Mouse (Mus musculus): ENCODE measurements at regions not wholly inside any gene's neighbourhood (a gene's known extent, or its start where the extent isn't known, plus 50 kb on each side); places are given as distances from the start of the nearest gene placed in this dataset.

GRCm38 (mm10) chr6:24262578-24262977 lies 94.7 kb upstream of the Slc13a1 start:
- H3K9me3 ChIP-seq: no peaks in the 10 kb centered on the region
- ATAC-seq (ENCODE audit: insufficient number of reproducible peaks, insufficient read depth, low FRiP score, low TSS enrichment, low read depth): no peak

GRCm38 (mm10) chr6:24245591-24245990 lies 77.7 kb upstream of the Slc13a1 start:
- H3K4me1 ChIP-seq: no peaks in the 10 kb centered on the region
- 92% methylated on average over 1 of the region's 1 CpGs for WGBS
- no peak overlapping the region for H3K9ac ChIP-seq
- no peaks in the 10 kb centered on the region for H3K27me3 ChIP-seq
- ATAC-seq (ENCODE audit: insufficient number of reproducible peaks, insufficient read depth, low FRiP score, low TSS enrichment, low read depth): no peak
- no peaks in the 10 kb centered on the region for H3K36me3 ChIP-seq
- H3K4me2 ChIP-seq: no peak overlapping the region
- no peaks in the 10 kb centered on the region for H3K9me3 ChIP-seq
- no peak overlapping the region for H3K4me3 ChIP-seq
- H3K27ac ChIP-seq: no peak overlapping the region

More at GRCm38 (mm10) chr6:24262578-24262977, 94.7 kb upstream of the Slc13a1 start:
- Histone ChIP-seq H3K9ac (no peak overlapping the region), H3K4me1 (no peaks in the 10 kb centered on the region), H3K4me3 (no peak overlapping the region), H3K4me2 (no peak overlapping the region), H3K27me3 (no peaks in the 10 kb centered on the region), H3K27ac (no peak overlapping the region), H3K36me3 (no peaks in the 10 kb centered on the region)
- 75% methylated on average over 5 of the region's 5 CpGs for WGBS

GRCm38 (mm10) chr6:24238541-24238940 lies 70.6 kb upstream of the Slc13a1 start:
- no peaks in the 10 kb centered on the region for H3K9me3 ChIP-seq
- no peak overlapping the region for H3K9ac ChIP-seq
- no peaks in the 10 kb centered on the region for H3K27me3 ChIP-seq
- no peak overlapping the region for H3K4me2 ChIP-seq
- no peaks in the 10 kb centered on the region for H3K36me3 ChIP-seq
- WGBS: 16% methylated on average over 1 of the region's 1 CpGs
- H3K27ac ChIP-seq: no peak overlapping the region
- no peak overlapping the region for H3K4me3 ChIP-seq
- no peaks in the 10 kb centered on the region for H3K4me1 ChIP-seq
- no peak for ATAC-seq (ENCODE audit: insufficient number of reproducible peaks, insufficient read depth, low FRiP score, low TSS enrichment, low read depth)

GRCm38 (mm10) chr6:24238054-24238453 lies 70.2 kb upstream of the Slc13a1 start:
- H3K27me3 ChIP-seq: no peaks in the 10 kb centered on the region
- H3K4me2 ChIP-seq: no peak overlapping the region
- H3K4me1 ChIP-seq: no peaks in the 10 kb centered on the region
- no peak overlapping the region for H3K4me3 ChIP-seq
- no peaks in the 10 kb centered on the region for H3K9me3 ChIP-seq
- ATAC-seq (ENCODE audit: insufficient number of reproducible peaks, insufficient read depth, low FRiP score, low TSS enrichment, low read depth): no peak
- H3K36me3 ChIP-seq: no peaks in the 10 kb centered on the region
- H3K9ac ChIP-seq: no peak overlapping the region
- 47% methylated on average over 2 of the region's 2 CpGs for WGBS
- no peak overlapping the region for H3K27ac ChIP-seq

- Histone ChIP-seq H3K9ac (no peak overlapping the region), H3K27me3 (no peaks in the 10 kb centered on the region), H3K9me3 (no peaks in the 10 kb centered on the region), H3K27ac (no peak overlapping the region), H3K4me1 (no peaks in the 10 kb centered on the region), H3K4me2 (no peak overlapping the region), H3K4me3 (no peak overlapping the region), H3K36me3 (no peaks in the 10 kb centered on the region)
- ATAC-seq (ENCODE audit: insufficient number of reproducible peaks, insufficient read depth, low FRiP score, low TSS enrichment, low read depth): no peak
- WGBS: 78% methylated on average over 2 of the region's 2 CpGs
Observed at GRCm38 (mm10) chr6:24233626-24234025, 65.7 kb upstream of the Slc13a1 start.

GRCm38 (mm10) chr6:24220589-24220988 lies 52.7 kb upstream of the Slc13a1 start:
- no peaks in the 10 kb centered on the region for H3K27me3 ChIP-seq
- H3K9me3 ChIP-seq: no peaks in the 10 kb centered on the region
- no peak overlapping the region for H3K9ac ChIP-seq
- no peak for ATAC-seq (ENCODE audit: insufficient number of reproducible peaks, insufficient read depth, low FRiP score, low TSS enrichment, low read depth)
- no peak overlapping the region for H3K4me3 ChIP-seq
- H3K27ac ChIP-seq: no peak overlapping the region
- no peak overlapping the region for H3K4me2 ChIP-seq
- 79% methylated on average over 1 of the region's 1 CpGs for WGBS
- H3K36me3 ChIP-seq: no peaks in the 10 kb centered on the region
- no peaks in the 10 kb centered on the region for H3K4me1 ChIP-seq

GRCm38 (mm10) chr6:24219882-24220522 lies 52.1 kb upstream of the Slc13a1 start:
- ATAC-seq (ENCODE audit: insufficient number of reproducible peaks, insufficient read depth, low FRiP score, low TSS enrichment, low read depth): no peak
- 64% methylated on average over 3 of the region's 3 CpGs for WGBS
- no peaks in the 10 kb centered on the region for H3K36me3 ChIP-seq

More at GRCm38 (mm10) chr6:24219882-24220522, 52.1 kb upstream of the Slc13a1 start:
- no peaks in the 10 kb centered on the region for H3K9me3 ChIP-seq
- H3K27me3 ChIP-seq: no peaks in the 10 kb centered on the region
- H3K9ac ChIP-seq: no peak overlapping the region
- H3K4me2 ChIP-seq: no peak overlapping the region
- no peak overlapping the region for H3K4me3 ChIP-seq
- no peaks in the 10 kb centered on the region for H3K4me1 ChIP-seq
- no peak overlapping the region for H3K27ac ChIP-seq

All from embryonic facial prominence, embryonic 13.5 days (tissue).